Mouse (Mus musculus): ENCODE results near the gene Abl1. TPM values are rescaled to one million over a fixed set of nuclear protein-coding genes. Genes with fewer than 3 reads are reported as not detected.

Abl1 gene
- polyA plus RNA-seq, 1 experiment from 2014 or later: 46.2 TPM

GRCm38 (mm10) chr2:31815367-31815766, 127.2 kb downstream of the Abl1 start:
- Histone ChIP-seq H3K27me3 (no peaks in the 10 kb centered on the region), H3K4me3 (replicated peaks) (no peak overlapping the region), H3K4me1 (peaks cover 9% of the 10 kb centered on the region), H3K9ac (no peak overlapping the region), H3K9me3 (replicated peaks) (no peaks in the 10 kb centered on the region), H3K36me3 (no peaks in the 10 kb centered on the region), H3K27ac (no peak overlapping the region), H3K4me2 (no peak overlapping the region)
- peak; percentile 33; the same call in 1 of the 2 replicates for ATAC-seq (replicated peaks; ENCODE audit: low FRiP score)
- WGBS: 31% methylated on average over 5 of the region's 5 CpGs

- peaks cover 26% of the 10 kb centered on the region for H3K4me1 ChIP-seq
These were observed 134.6 kb downstream of the Abl1 start for GRCm38 (mm10) chr2:31822524-31823371.

DNA sequence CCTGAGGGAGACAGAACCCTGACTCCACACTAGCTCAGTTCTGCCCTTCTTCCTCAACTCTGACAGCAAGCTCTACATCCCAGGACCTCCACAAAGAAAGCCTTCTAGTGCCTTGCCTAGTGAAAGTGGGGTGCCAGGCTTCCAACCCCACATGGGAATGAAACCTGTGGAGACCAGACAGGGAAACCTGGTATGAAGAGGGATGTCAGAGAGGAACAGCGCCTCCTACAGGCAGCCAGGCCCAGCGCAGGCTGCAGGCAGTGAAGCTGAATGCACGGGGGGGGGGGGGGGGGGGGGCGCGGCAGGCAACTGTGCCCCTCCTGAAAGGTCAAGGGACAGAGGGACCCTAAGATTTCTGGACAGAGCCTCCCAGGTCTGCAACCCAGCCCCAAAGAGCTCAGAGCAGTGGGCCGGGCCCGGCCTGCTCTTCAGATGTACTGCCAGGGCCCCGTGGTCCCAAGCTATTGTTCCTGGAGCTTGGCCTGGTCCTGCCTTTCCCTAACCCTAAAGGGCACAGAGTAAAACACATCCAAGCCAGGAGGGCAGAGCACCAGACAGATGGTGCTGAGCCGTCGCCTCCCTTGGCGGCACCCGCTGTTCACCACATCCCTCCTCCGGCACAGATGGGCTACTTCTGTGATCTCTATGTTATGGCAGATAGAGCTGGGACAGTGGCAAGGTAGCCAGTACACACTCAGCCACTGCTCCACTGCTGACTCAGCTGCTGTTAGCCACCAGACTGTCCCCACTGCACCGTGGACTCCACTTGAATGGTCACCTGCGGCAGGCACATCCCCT, 136.0 kb downstream of the Abl1 start:
- WGBS: 72% methylated on average over 13 of the region's 15 CpGs
- Histone ChIP-seq H3K4me1 (peaks cover 36% of the 10 kb centered on the region), H3K4me3 (replicated peaks) (no peak overlapping the region), H3K36me3 (no peaks in the 10 kb centered on the region), H3K4me2 (no peak overlapping the region), H3K27me3 (peaks cover 26% of the 10 kb centered on the region), H3K9me3 (replicated peaks) (no peaks in the 10 kb centered on the region), H3K27ac (no peak overlapping the region), H3K9ac (no peak overlapping the region)
- ATAC-seq (replicated peaks; ENCODE audit: low FRiP score): no peak

More at GRCm38 (mm10) chr2:31822524-31823371, 134.6 kb downstream of the Abl1 start:
- no peaks in the 10 kb centered on the region for H3K36me3 ChIP-seq
- WGBS: 20% methylated on average over 39 of the region's 39 CpGs
- peak overlapping the region; percentile 20 for H3K4me3 ChIP-seq (replicated peaks)
- H3K9ac ChIP-seq: no peak overlapping the region
- H3K9me3 ChIP-seq (replicated peaks): no peaks in the 10 kb centered on the region
- no peak overlapping the region for H3K27ac ChIP-seq
- H3K27me3 ChIP-seq: peaks cover 26% of the 10 kb centered on the region
- no peak for ATAC-seq (replicated peaks; ENCODE audit: low FRiP score)
- peak overlapping the region; percentile 43 for H3K4me2 ChIP-seq

- H3K27me3 ChIP-seq: peaks cover 26% of the 10 kb centered on the region
- no peak for ATAC-seq (replicated peaks; ENCODE audit: low FRiP score)
- H3K9ac ChIP-seq: no peak overlapping the region
- no peaks in the 10 kb centered on the region for H3K36me3 ChIP-seq
- H3K4me3 ChIP-seq (replicated peaks): no peak overlapping the region
- 72% methylated on average over 16 of the region's 16 CpGs for WGBS
- H3K4me2 ChIP-seq: no peak overlapping the region
- H3K27ac ChIP-seq: no peak overlapping the region
- H3K9me3 ChIP-seq (replicated peaks): no peaks in the 10 kb centered on the region
- H3K4me1 ChIP-seq: peaks cover 36% of the 10 kb centered on the region
These were observed 137.3 kb downstream of the Abl1 start for GRCm38 (mm10) chr2:31825469-31825911.

GRCm38 (mm10) chr2:31826094-31827085, 138.2 kb downstream of the Abl1 start:
- H3K36me3 ChIP-seq: no peaks in the 10 kb centered on the region
- no peak overlapping the region for H3K4me2 ChIP-seq
- H3K27ac ChIP-seq: no peak overlapping the region
- H3K9me3 ChIP-seq (replicated peaks): no peaks in the 10 kb centered on the region
- peaks cover 36% of the 10 kb centered on the region for H3K4me1 ChIP-seq
- H3K9ac ChIP-seq: no peak overlapping the region
- H3K4me3 ChIP-seq (replicated peaks): no peak overlapping the region
- ATAC-seq (replicated peaks; ENCODE audit: low FRiP score): no peak
- peaks cover 21% of the 10 kb centered on the region for H3K27me3 ChIP-seq
- 79% methylated on average over 14 of the region's 14 CpGs for WGBS

DNA sequence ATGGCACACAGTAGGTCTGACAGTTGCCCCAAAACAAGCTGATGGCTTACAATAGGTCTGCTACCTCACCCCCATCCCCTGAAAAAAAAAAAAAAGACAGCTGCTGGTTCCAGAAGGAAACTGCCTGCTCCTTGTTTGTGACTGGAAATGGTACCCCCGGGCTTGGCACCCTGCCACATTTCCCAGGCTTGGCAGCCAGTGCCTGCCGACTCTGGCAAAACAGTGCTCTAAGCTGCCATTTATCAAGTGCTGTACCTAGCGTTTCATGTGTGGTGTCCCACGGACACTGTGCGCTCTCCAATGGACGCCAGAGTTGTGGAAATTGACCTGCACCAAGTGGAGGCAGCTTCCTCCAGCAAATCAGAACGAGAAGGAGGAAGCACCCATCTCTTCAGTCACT, 139.7 kb downstream of the Abl1 start:
- Histone ChIP-seq H3K36me3 (no peaks in the 10 kb centered on the region), H3K9ac (no peak overlapping the region), H3K27me3 (peaks cover 10% of the 10 kb centered on the region), H3K27ac (no peak overlapping the region), H3K4me1 (peaks cover 30% of the 10 kb centered on the region), H3K4me3 (replicated peaks) (no peak overlapping the region), H3K9me3 (replicated peaks) (no peaks in the 10 kb centered on the region), H3K4me2 (no peak overlapping the region)
- 43% methylated on average over 7 of the region's 7 CpGs for WGBS
- ATAC-seq (replicated peaks; ENCODE audit: low FRiP score): no peak

- Histone ChIP-seq H3K4me3 (replicated peaks) (no peak overlapping the region), H3K36me3 (no peaks in the 10 kb centered on the region), H3K9ac (no peak overlapping the region), H3K27ac (no peak overlapping the region), H3K4me2 (no peak overlapping the region), H3K9me3 (replicated peaks) (no peaks in the 10 kb centered on the region), H3K27me3 (peaks cover 6% of the 10 kb centered on the region), H3K4me1 (peaks cover 25% of the 10 kb centered on the region)
- 15% methylated on average over 4 of the region's 4 CpGs for WGBS
- no peak for ATAC-seq (replicated peaks; ENCODE audit: low FRiP score)
These were observed 140.2 kb downstream of the Abl1 start for GRCm38 (mm10) chr2:31828311-31828825.

DNA sequence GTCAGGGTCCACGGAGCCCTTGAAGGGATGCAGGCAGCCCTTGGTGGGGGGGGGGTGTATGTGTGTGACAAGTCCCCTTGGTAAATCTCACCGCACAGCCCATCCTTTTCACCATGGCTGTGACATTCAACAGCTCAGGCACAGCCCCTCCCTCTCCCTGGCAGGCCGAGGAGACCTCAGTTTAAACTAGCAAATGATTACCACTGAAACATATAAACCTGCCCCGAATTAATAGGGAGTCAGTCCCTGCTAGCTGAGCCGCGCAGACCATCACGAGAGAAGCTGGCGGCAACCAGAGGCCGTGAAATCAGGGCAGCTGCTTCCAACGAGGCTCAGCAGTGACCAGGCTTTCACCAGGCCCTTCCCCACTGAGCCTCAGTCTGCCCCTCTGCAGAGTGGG, 147.9 kb downstream of the Abl1 start:
- H3K4me3 ChIP-seq (replicated peaks): no peak overlapping the region
- peak; percentile 53; the same call in 1 of the 2 replicates for ATAC-seq (replicated peaks; ENCODE audit: low FRiP score)
- H3K4me2 ChIP-seq: no peak overlapping the region
- peak overlapping the region; percentile 67 for H3K27ac ChIP-seq
- no peaks in the 10 kb centered on the region for H3K36me3 ChIP-seq
- no peak overlapping the region for H3K9ac ChIP-seq
- no peaks in the 10 kb centered on the region for H3K9me3 ChIP-seq (replicated peaks)
- H3K4me1 ChIP-seq: peaks cover 35% of the 10 kb centered on the region
- WGBS: 39% methylated on average over 10 of the region's 10 CpGs
- peaks cover 34% of the 10 kb centered on the region for H3K27me3 ChIP-seq

DNA sequence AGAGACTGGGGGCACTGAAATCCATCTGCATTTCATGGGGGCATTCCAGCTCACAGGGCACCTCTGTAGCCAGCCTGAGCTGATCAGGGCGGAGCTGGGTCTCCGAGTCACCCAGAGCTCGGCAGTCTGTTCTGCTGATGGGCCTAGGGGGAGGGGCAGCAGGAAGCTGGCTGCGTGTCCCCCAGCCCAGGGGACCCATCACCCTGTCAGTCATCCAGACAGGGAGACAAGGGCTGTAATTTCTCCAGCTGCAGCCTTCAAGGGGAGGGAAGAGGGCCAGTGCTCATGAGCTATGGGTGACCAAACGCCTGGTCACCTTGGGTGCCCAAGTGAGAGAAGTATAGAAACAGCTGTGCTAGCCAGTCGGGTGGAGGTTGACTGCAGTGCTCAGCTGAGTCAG, 148.8 kb downstream of the Abl1 start:
- Histone ChIP-seq H3K4me1 (peaks cover 35% of the 10 kb centered on the region), H3K4me2 (no peak overlapping the region), H3K9me3 (replicated peaks) (no peaks in the 10 kb centered on the region), H3K27ac (0 out of 2 replicates have a peak overlapping the region, but pooled peaks have one; percentile 0), H3K4me3 (replicated peaks) (no peak overlapping the region), H3K36me3 (no peaks in the 10 kb centered on the region), H3K27me3 (peaks cover 39% of the 10 kb centered on the region), H3K9ac (no peak overlapping the region)
- ATAC-seq (replicated peaks; ENCODE audit: low FRiP score): no peak
- WGBS: 18% methylated on average over 6 of the region's 6 CpGs

DNA sequence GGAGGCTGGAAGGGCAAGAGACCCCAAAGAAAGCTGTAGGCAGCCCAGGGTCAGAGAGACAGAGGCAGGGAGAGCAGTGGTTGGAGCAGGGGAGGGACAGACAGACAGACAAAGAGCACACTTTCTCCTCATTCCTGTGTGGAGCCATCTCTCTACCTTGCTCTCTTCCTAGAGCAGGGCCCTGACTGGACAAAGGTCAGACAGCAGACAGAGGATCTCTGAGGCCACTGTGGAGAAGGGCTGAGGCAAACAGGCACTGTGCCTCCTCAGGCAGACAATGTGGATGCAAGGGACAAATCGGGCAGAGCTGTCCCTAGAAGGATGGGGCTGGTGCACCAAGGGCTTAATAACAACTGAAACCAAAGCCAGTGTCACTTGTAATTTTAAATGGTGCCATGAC, 150.7 kb downstream of the Abl1 start:
- Histone ChIP-seq H3K9me3 (replicated peaks) (no peaks in the 10 kb centered on the region), H3K9ac (no peak overlapping the region)

GRCm38 (mm10) chr2:31844729-31845136, 156.6 kb downstream of the Abl1 start:
- Histone ChIP-seq H3K27me3 (peaks cover 71% of the 10 kb centered on the region), H3K9me3 (replicated peaks) (no peaks in the 10 kb centered on the region), H3K27ac (no peak overlapping the region), H3K4me1 (peaks cover 33% of the 10 kb centered on the region), H3K4me3 (replicated peaks) (peak overlapping the region; percentile 55), H3K4me2 (peak overlapping the region; percentile 96), H3K36me3 (no peaks in the 10 kb centered on the region), H3K9ac (no peak overlapping the region)
- 5% methylated on average over 10 of the region's 10 CpGs for WGBS
- ATAC-seq (replicated peaks; ENCODE audit: low FRiP score): no peak

More for the DNA sequence above, 150.7 kb downstream of the Abl1 start:
- 75% methylated on average over 1 of the region's 1 CpGs for WGBS
- Histone ChIP-seq H3K4me3 (replicated peaks) (no peak overlapping the region), H3K4me1 (peaks cover 32% of the 10 kb centered on the region), H3K27me3 (peaks cover 51% of the 10 kb centered on the region), H3K36me3 (no peaks in the 10 kb centered on the region), H3K4me2 (no peak overlapping the region), H3K27ac (no peak overlapping the region)
- ATAC-seq (replicated peaks; ENCODE audit: low FRiP score): no peak
